Mouse (Mus musculus) forebrain, embryonic 16.5 days (tissue): ENCODE results near the gene Loxl4. TPM values are rescaled to one million over a fixed set of nuclear protein-coding genes. Genes with fewer than 3 reads are reported as not detected.

Experiments
- ATAC-seq: fragments of 200-750 bp; cut with Nextera tagmentation; 2 replicates; pipeline ENCODE4 v1.8.0; 2017; ENCODE audit warnings: mild to moderate bottlenecking, moderate library complexity
- H3K27ac ChIP-seq: fragments of 300-500 bp; sonication (generic); 2 replicates; pipeline ENCODE4 v1.5.1; 2014; ENCODE audit warnings: low read length, control low read depth
- H3K27me3 ChIP-seq: fragments of 300-500 bp; sonication (generic); replicated peaks from 2 replicates; pipeline ENCODE4 v1.6.1; 2014; ENCODE audit warnings: low read length; ENCODE audit not compliant: control insufficient read depth, insufficient read depth
- H3K36me3 ChIP-seq: fragments of 300-500 bp; sonication (generic); 2 replicates; pipeline ENCODE4 v1.6.1; 2014; ENCODE audit not compliant: control insufficient read depth, insufficient read depth
- H3K4me1 ChIP-seq: fragments of 300-500 bp; sonication (generic); replicated peaks from 2 replicates; pipeline ENCODE4 v1.6.1; 2014; ENCODE audit warnings: low read length; ENCODE audit not compliant: control insufficient read depth, insufficient read depth
- H3K4me2 ChIP-seq: fragments of 300-500 bp; sonication (generic); 2 replicates; pipeline ENCODE4 v1.6.1; 2014; ENCODE audit warnings: mild to moderate bottlenecking, low read length, control low read depth
- H3K4me3 ChIP-seq: fragments of 300-500 bp; sonication (generic); replicated peaks from 2 replicates; pipeline ENCODE4 v1.5.1; 2014; ENCODE audit warnings: mild to moderate bottlenecking, low read length, control low read depth
- H3K9ac ChIP-seq: fragments of 300-500 bp; sonication (generic); replicated peaks from 2 replicates; pipeline ENCODE4 v1.6.1; 2014; ENCODE audit warnings: low read depth, low read length, control low read depth
- H3K9me3 ChIP-seq: fragments of 300-500 bp; sonication (generic); 2 replicates; pipeline ENCODE4 v1.6.1; 2016; ENCODE audit warnings: low read length; ENCODE audit not compliant: control insufficient read depth
- whole genome bisulfite sequencing: fragments of 180-500 bp; shearing (Covaris S2); extraction: QIAGEN DNeasy Blood & Tissue Kit; methylation state at CpG from one replicate; pipeline ENCODE4 v1.1.7; 2014; 5-methylcytosine and 5-hydroxymethylcytosine counted together
- polyA plus RNA-seq: library from polyadenylated mRNA; unstranded; fragments of >200 nt; fragmentation: Nextera tagmentation; extraction: Ambion mirVana; gene quantifications from 2 replicates; pipeline ENCODE4 v1.2.1, GENCODE M21; 2015

The Loxl4 gene
- polyA plus RNA-seq, 1 experiment from 2014 or later = 0.13 TPM

DNA sequence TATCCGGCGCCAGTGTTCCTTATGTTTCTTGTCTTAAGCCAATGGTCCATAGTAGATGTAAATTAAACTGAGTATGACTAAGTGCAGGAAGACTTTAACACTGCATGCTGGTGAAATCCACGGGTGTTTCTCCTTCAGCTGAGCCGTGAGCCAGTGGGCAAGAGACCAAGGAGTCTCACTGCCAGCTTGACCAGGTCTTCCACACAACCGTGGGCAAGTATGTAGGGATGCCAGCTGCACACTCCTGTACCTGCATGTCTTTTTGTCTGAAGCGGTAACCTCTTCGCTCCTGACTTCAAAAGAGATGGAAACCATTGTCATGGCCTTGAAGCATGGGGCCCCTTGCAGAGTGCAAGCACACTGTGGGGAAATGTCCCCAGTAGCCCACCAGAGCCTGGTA lies 39.8 kb upstream of the Loxl4 start:
- no peak overlapping the region for H3K4me3 ChIP-seq
- no peak overlapping the region for H3K4me2 ChIP-seq
- ATAC-seq = no peak
- H3K27me3 ChIP-seq = peaks cover 5% of the 10 kb centered on the region; the same call in 1 of the 2 replicates
- WGBS = 67% methylated on average over 7 of the region's 7 CpGs
- no peaks in the 10 kb centered on the region for H3K36me3 ChIP-seq
- no peak overlapping the region for H3K9ac ChIP-seq
- H3K4me1 ChIP-seq = no peaks in the 10 kb centered on the region
- no peaks in the 10 kb centered on the region for H3K9me3 ChIP-seq
- no peak overlapping the region for H3K27ac ChIP-seq

DNA sequence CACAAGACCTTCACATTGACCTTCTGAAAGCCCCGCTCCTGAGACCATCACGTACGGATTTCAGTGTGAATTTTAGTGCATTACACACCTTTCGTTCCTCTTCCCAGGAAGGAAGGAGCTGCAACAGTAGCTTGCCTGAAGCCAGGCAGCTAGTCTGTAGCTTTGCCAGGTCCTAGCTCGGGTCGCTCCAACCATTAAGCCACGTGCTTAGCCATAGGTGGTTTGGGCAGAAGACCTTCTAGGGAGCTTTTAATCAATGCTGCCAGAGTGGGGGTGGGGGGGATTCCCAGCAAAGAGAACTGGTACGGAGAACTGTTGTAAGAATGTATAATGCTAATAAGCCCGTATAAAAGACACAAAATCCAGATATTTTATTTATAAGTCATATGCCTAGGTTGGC lies 27.6 kb upstream of the Loxl4 start:
- H3K9ac ChIP-seq = no peak overlapping the region
- peaks cover 8% of the 10 kb centered on the region; the same call in 1 of the 2 replicates for H3K4me1 ChIP-seq
- no peaks in the 10 kb centered on the region for H3K36me3 ChIP-seq
- WGBS = 86% methylated on average over 9 of the region's 9 CpGs
- H3K27ac ChIP-seq = no peak overlapping the region
- ATAC-seq = no peak
- H3K4me3 ChIP-seq = no peak overlapping the region
- H3K27me3 ChIP-seq = no peaks in the 10 kb centered on the region
- no peaks in the 10 kb centered on the region for H3K9me3 ChIP-seq
- H3K4me2 ChIP-seq = no peak overlapping the region

DNA sequence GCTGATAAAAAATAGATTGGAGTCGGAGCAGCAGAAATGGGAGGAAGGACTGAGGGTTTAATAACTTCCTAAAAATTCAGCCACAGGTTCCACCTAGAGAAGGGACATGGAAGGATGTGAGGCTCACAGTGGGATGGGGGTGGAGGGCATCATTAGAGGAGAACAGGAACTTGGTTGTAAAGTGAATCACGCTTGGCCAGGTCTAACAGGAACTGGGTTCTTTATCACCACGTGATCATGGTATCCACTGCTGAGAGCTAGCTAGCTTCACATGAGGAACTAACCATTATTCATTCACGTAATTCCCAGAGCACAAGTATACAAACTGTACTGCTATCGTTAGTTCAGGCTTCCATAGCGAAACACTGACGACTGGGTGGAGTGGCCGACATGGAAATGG lies 26.9 kb upstream of the Loxl4 start:
- Histone ChIP-seq H3K27me3 (no peaks in the 10 kb centered on the region), H3K9me3 (no peaks in the 10 kb centered on the region), H3K9ac (no peak overlapping the region), H3K4me2 (no peak overlapping the region), H3K4me3 (no peak overlapping the region), H3K27ac (no peak overlapping the region), H3K36me3 (no peaks in the 10 kb centered on the region), H3K4me1 (peaks cover 8% of the 10 kb centered on the region; the same call in 1 of the 2 replicates)
- ATAC-seq = no peak
- 81% methylated on average over 8 of the region's 8 CpGs for WGBS

DNA sequence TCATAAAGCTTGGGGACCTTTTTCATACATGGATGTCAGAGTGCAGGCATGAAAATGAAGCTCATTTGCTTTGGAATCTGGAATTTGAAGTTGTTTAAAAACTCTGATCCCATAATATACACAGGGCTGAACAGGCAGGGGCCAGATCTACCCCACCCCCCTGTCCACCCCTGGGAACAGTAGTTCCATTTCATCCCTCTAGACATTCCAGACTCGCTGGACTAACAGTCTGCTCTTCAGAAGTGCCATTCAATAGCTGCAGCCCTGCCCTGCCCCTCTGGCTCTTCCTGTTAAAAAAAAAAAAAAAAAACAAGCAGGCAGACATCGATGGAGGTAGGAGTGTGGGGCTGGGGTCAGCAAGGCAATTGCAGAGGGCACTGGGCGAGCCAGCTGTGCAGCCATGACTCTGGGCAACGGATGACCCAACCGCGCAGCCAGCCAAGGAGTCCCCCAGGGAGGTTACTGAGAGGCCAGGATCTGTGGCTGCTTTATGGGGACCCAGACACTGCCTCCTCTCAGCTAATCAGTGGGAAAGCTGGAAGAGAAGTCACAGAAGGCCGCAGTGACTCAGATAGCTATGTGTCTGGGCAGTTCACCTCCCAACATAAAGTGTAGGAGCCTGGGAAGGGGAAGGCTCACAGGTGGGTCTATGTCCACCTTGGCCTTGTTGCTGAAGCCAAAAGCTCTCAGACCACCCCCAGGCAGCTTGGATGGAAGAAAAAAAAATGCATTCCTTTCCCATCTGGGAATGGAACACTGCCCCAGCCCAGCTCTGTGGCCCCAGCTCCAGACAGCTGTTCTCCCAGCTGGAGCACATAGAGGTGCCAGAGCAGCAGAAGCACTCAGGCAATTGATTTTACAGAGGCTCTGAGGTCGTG lies 26.2 kb upstream of the Loxl4 start:
- peaks cover 8% of the 10 kb centered on the region; the same call in 1 of the 2 replicates for H3K4me1 ChIP-seq
- no peaks in the 10 kb centered on the region for H3K9me3 ChIP-seq
- H3K36me3 ChIP-seq = no peaks in the 10 kb centered on the region
- no peak overlapping the region for H3K4me2 ChIP-seq
- H3K9ac ChIP-seq = no peak overlapping the region
- no peak for ATAC-seq
- no peaks in the 10 kb centered on the region for H3K27me3 ChIP-seq
- 71% methylated on average over 8 of the region's 8 CpGs for WGBS
- H3K27ac ChIP-seq = no peak overlapping the region
- no peak overlapping the region for H3K4me3 ChIP-seq

DNA sequence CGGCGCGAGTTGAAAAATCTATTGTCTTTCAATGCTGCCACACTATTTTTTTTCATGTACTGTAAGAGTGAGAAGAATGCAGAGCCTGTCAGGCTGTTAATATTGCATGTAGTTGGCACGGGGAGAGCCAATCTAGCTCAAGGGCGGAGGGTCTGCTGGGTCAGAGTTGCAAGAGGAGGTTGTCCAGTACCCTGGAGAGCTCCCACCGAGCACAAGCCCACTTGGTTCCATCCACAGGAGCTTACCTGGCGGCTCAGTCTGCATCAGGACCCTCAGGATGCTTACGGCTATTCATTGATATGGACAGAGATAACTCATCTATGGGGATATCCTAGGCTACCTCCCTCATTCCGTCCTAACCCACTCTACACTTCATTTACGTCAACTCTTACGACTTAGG lies 24.0 kb upstream of the Loxl4 start:
- 45% methylated on average over 11 of the region's 11 CpGs for WGBS
- H3K9ac ChIP-seq = no peak overlapping the region
- no peak for ATAC-seq
- no peak overlapping the region for H3K27ac ChIP-seq
- H3K36me3 ChIP-seq = no peaks in the 10 kb centered on the region
- H3K4me2 ChIP-seq = no peak overlapping the region
- no peak overlapping the region for H3K4me3 ChIP-seq
- no peaks in the 10 kb centered on the region for H3K27me3 ChIP-seq
- H3K9me3 ChIP-seq = no peaks in the 10 kb centered on the region
- peaks cover 10% of the 10 kb centered on the region; the same call in 1 of the 2 replicates for H3K4me1 ChIP-seq

DNA sequence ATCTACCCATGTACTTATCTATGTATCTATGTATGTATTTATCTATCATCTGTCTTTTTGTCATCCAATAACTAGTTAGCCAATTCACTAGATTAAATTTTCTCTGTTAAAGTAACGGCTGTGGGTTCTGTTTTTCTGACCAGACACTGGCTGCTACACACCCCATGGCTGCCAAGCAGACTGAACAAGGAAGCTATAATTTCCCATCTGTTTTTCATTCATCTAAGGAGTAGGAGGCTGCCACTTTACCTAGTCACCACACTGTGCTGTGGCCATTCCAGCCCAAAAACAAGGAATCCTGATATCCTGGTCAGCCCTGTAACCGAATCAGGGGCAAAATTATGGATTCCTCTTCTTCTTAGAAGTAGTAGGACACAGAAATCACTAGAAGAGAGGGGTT lies 21.0 kb upstream of the Loxl4 start:
- H3K4me1 ChIP-seq = peaks cover 14% of the 10 kb centered on the region
- H3K27me3 ChIP-seq = no peaks in the 10 kb centered on the region
- no peak overlapping the region for H3K4me3 ChIP-seq
- no peak overlapping the region for H3K4me2 ChIP-seq
- no peak overlapping the region for H3K27ac ChIP-seq
- no peak for ATAC-seq
- H3K9ac ChIP-seq = no peak overlapping the region
- H3K9me3 ChIP-seq = no peaks in the 10 kb centered on the region
- H3K36me3 ChIP-seq = no peaks in the 10 kb centered on the region
- WGBS = 74% methylated on average over 2 of the region's 2 CpGs

DNA sequence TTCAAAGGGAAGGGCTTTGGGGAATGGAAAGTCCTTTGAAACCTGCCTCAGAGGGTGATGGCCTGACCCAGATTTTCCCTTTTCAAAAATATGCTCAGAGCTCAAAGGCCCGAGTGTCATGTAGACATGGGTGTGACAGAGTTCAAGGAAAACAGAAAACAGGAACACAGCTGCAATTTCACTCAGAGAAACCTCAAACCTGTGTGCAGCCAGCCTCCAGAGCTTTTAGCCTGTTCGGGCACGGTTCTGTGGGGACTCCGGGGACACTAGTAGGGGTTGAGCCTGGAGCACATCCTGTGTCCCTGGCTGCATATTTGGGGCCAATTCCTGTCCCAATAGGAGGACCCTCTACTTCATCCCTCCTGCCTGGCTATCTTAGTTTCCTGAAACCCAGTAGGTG lies 19.7 kb upstream of the Loxl4 start:
- no peak overlapping the region for H3K4me3 ChIP-seq
- 87% methylated on average over 4 of the region's 4 CpGs for WGBS
- ATAC-seq = no peak
- no peaks in the 10 kb centered on the region for H3K36me3 ChIP-seq
- H3K27me3 ChIP-seq = no peaks in the 10 kb centered on the region
- H3K4me1 ChIP-seq = peaks cover 11% of the 10 kb centered on the region
- no peak overlapping the region for H3K9ac ChIP-seq
- no peak overlapping the region for H3K4me2 ChIP-seq
- H3K9me3 ChIP-seq = no peaks in the 10 kb centered on the region
- H3K27ac ChIP-seq = no peak overlapping the region

DNA sequence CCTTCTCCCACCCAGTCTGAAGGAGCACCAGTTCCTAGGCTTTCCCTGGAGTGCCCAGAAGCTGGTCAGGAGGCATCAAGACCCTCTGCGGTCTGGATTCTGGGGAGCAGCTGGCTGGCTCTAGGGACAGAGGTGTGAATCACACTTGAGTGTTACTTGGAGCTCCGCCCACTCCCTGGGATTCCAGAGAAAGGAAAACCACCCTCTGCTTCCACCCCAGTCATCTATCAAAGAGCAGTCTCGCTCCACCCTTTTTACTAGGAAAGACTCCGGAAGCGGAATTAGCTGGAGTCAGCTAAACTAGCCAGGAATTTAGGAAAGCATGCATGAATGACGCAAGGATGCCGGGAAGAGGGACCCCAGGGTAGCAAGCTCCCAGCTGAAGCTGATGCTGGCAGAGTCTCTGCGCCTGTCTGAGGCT lies 18.9 kb upstream of the Loxl4 start:
- Histone ChIP-seq H3K36me3 (no peaks in the 10 kb centered on the region), H3K4me3 (no peak overlapping the region), H3K4me2 (peak overlapping the region; percentile 24), H3K9ac (no peak overlapping the region), H3K9me3 (no peaks in the 10 kb centered on the region), H3K27ac (no peak overlapping the region), H3K4me1 (peaks cover 7% of the 10 kb centered on the region), H3K27me3 (no peaks in the 10 kb centered on the region)
- no peak for ATAC-seq
- WGBS = 26% methylated on average over 8 of the region's 8 CpGs

DNA sequence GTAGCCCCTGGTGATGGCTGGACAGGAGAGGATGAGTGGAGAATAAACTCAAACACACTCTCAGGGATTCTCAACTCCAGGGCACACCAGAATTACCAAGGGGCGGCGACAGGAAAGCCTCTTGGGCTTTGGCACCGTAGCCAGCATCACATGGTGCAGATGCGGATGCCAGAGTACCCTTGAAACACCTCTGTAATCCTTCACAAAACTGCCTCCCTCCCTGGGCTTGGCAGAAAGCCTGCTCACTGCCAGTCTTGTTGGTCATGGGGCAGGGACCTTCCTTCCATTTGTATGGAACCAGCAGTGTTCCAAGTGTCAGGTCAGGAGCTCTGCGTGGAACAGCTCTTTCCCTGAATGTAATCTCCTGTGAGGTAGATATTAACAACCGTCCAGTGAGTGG lies 15.5 kb upstream of the Loxl4 start:
- 73% methylated on average over 6 of the region's 6 CpGs for WGBS
- Histone ChIP-seq H3K27ac (no peak overlapping the region), H3K9me3 (no peaks in the 10 kb centered on the region), H3K4me3 (no peak overlapping the region), H3K36me3 (no peaks in the 10 kb centered on the region), H3K9ac (no peak overlapping the region), H3K4me1 (peaks cover 6% of the 10 kb centered on the region), H3K27me3 (no peaks in the 10 kb centered on the region), H3K4me2 (no peak overlapping the region)
- no peak for ATAC-seq
